Mouse (Mus musculus) thymus, postnatal 14 days (tissue): ENCODE results near the gene Mlh3.

Experiments used
- DNase-seq: peaks from one replicate; pipeline ENCODE4 v3.0.0; 2021

The Mlh3 gene

GRCm38 (mm10) chr12:85185810-85186209, 84.6 kb downstream of the Mlh3 start:
- DNase-seq = no peak
